Mouse (Mus musculus): ENCODE measurements around the gene Cap2.

GRCm38 (mm10) chr13:46525295-46526255 is 23.9 kb downstream of the Cap2 start:
- TF ChIP-seq CTCF (IDR thresholded peaks at IDR 0.05; ENCODE audit: low read depth): no peak
- no peak for TF ChIP-seq EP300 (optimal IDR thresholded peaks at IDR 0.05)
